Mouse (Mus musculus) gastrocnemius, adult 2 months (tissue): ENCODE data around the gene Kif28. TPM values are rescaled to one million over a fixed set of nuclear protein-coding genes. Genes with fewer than 3 reads are reported as not detected.
"Not testable (repeated sequence)": the region's sequence is repeated elsewhere in the genome, so short reads cannot be mapped to it uniquely, and the experiment has no call there.

Experiments
- DNase-seq: peaks from one replicate; pipeline ENCODE4 v3.0.0; 2022
- H3K27ac ChIP-seq: fragments of 200-600 bp; 2 replicates; pipeline ENCODE4 v1.8.1; 2022; ENCODE audit warnings: mild to moderate bottlenecking
- H3K4me3 ChIP-seq: fragments of 200-600 bp; 2 replicates; pipeline ENCODE4 v1.8.1; 2022; ENCODE audit warnings: mild to moderate bottlenecking, moderate library complexity
- CTCF ChIP-seq: fragments of 200-600 bp; IDR thresholded peaks from 2 replicates; pipeline ENCODE4 v1.8.1; 2022; ENCODE audit warnings: antibody characterized with exemption, mild to moderate bottlenecking, moderate library complexity
- intact Hi-C: fragments of 180-260 bp; cut with DNase I; formaldehyde crosslinking; loops from one replicate; pipeline ENCODE4 v1.15.1; 2025
- total RNA-seq, 2 experiments: library from RNA; stranded (reverse); gene quantifications; 2 replicates each; pipeline ENCODE4 v1.2.3; 2021

The Kif28 gene
- total RNA-seq, 2 experiments from 2014 or later, result 0.22 TPM; not detected in 1

DNA sequence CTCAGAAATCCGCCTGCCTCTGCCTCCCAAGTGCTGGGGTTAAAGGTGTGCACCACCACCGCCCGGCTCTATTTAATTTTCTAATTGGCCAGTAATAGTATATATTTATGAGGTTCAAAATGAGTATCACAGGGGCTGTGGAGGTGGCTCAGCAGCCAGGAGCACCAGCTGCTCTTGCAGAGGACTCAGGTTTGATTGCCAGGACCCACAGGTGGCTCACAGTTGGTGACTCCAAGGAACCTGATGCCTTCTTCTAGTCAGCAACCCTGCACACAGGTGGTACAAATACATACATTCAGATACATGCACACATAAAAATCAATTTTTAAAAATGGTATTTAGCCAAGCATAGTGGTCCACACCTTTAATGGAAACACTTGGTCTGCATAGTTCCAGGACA is 57.1 kb downstream of the Kif28 start:
- no peak for TF ChIP-seq CTCF
- Histone ChIP-seq H3K27ac (peak overlapping the region; percentile 61; the same call in 1 of the 2 replicates), H3K4me3 (no peak overlapping the region)
- intact Hi-C loops, result no loop called here
- no peak for DNase-seq

DNA sequence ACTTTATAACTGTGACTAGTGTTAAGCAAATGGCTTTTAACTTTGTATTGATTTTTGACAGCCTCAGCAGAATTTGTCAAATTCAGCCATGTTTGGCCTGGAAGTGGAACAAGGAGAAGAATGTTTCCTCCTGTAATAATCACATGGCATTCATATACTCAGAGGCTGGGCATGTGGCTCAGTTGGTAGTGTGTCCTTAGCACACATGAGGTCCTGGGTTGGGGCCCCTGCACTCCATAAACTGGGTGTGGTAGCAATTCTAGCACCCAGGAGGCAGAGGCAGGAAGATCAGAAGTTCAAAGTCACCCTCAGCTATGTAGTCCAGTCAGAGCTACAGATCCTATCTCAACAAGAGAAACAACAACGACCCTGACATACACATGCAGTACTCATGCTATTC is 57.8 kb downstream of the Kif28 start:
- intact Hi-C loops, result no loop called here
- Histone ChIP-seq H3K27ac (no peak overlapping the region), H3K4me3 (no peak overlapping the region)
- no peak for TF ChIP-seq CTCF
- no peak for DNase-seq

DNA sequence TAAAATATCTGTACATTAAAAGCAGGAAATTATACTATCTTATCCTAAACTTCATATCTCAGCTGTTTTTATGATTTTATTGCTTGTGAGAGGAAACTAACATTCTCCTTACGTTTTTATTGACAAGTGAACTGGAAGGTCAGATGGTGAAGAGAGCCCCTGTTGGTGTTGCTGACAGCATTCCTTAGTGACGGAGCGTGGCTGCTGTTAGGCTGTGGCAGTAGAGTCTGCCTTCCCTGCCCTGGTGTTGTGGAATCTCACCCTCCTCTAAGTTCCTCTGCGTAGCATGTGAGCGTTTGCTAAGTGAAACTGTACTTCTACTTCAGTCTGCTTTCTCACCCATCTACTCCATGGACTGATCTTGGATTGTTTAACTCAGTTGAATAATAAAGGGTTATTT is 58.3 kb downstream of the Kif28 start:
- TF ChIP-seq CTCF, result no peak
- DNase-seq, result no peak
- no peak overlapping the region for H3K4me3 ChIP-seq
- intact Hi-C loops, result no loop called here
- no peak overlapping the region for H3K27ac ChIP-seq

- no peak for TF ChIP-seq CTCF
- Histone ChIP-seq H3K4me3 (no peak overlapping the region), H3K27ac (no peak overlapping the region)
- DNase-seq, result no peak
- intact Hi-C loops, result no loop called here
Measured at GRCm38 (mm10) chr1:179686348-179686747, 58.7 kb downstream of the Kif28 start.

DNA sequence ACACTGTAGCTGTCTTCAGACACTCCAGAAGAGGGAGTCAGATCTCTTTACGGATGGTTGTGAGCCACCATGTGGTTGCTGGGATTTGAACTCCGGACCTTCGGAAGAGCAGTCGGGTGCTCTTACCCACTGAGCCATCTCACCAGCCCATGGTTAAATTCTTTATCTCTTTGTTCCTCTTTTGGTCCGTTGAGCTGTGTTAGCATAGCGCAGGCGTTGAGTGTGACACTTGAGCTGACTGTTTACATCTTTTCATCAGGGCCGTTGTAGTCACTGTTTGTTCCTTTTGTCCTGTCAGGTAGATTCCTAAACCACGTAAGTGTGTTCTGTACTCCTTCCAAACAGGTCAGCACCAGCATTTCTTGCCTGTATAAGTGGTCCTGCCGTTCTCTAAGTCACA is 62.3 kb downstream of the Kif28 start:
- DNase-seq, H3K4me3 ChIP-seq, intact Hi-C loops, H3K27ac ChIP-seq: not testable (repeated sequence)

GRCm38 (mm10) chr1:179679326-179679725 is 65.7 kb downstream of the Kif28 start:
- TF ChIP-seq CTCF, result no peak
- no peak for DNase-seq
- no peak overlapping the region for H3K4me3 ChIP-seq
- no peak overlapping the region for H3K27ac ChIP-seq
- intact Hi-C loops, result no loop called here

- intact Hi-C loops, result no loop called here
- no peak overlapping the region for H3K27ac ChIP-seq
- no peak overlapping the region for H3K4me3 ChIP-seq
- no peak for TF ChIP-seq CTCF
- no peak for DNase-seq
Measured at GRCm38 (mm10) chr1:179677031-179677430, 68.0 kb downstream of the Kif28 start.

GRCm38 (mm10) chr1:179674355-179674754 is 70.7 kb downstream of the Kif28 start:
- DNase-seq, result no peak
- no peak for TF ChIP-seq CTCF
- Histone ChIP-seq H3K27ac (peak overlapping the region; percentile 63; the same call in 1 of the 2 replicates), H3K4me3 (no peak overlapping the region)
- intact Hi-C loops, result no loop called here

DNA sequence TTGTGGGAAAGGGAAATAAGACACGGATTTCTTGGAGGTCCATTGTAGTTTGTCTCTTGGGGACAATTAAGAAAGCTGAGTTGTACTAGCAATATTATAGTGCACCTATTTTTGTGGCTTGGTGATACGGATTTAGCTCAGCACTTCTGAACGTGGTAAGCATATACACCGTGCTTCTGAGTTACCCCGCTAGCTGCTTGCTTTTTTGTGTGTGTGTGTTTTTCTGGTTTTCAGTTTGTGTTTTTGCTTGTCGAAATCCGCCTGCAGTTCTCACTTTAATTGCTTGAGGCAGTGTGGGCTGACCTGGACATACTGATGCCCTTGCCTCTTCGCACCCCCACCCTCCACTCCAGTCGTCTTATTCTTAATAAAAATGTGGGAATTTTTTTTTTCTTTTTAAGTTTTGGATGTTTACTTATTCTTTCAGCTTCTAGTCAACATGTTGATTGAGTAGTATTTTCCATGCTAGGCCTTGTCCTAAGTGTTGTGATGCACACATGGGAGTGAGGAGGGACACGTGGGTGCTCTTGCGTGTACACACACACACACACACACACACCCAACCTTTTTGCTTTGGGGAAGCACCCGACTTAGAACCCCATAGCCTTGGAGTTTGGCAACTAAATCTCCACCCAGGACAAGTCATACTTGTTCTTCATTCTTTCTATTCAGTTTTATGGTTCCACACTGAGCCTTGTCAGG is 76.1 kb downstream of the Kif28 start:
- peak overlapping the region; percentile 93 for H3K27ac ChIP-seq
- peak overlapping the region; percentile 96 for H3K4me3 ChIP-seq
- intact Hi-C loops, result loop anchor here (10.0 kb wide), 1 partner anchor 56 kb away; no protein-coding TSS in a partner anchor
- TF ChIP-seq CTCF, result peak; percentile 5; the same call in 1 of the 2 replicates
- DNase-seq, result no peak

- intact Hi-C loops, result loop anchor here (10.0 kb wide), 1 partner anchor 57 kb away; no protein-coding TSS in a partner anchor
- Histone ChIP-seq H3K4me3 (peak within 1 kb of the TSS; percentile 96), H3K27ac (peak within 1 kb of the TSS; percentile 93)
- peak; percentile 95 for DNase-seq
- TF ChIP-seq CTCF, result no peak
Measured at GRCm38 (mm10) chr1:179668013-179668805, 76.9 kb downstream of the Kif28 start, which contains the start of gene Sccpdh. TSS of gene Sccpdh (plus strand) at chr1:179668210.

- intact Hi-C loops, result loop anchor here (10.0 kb wide), 1 partner anchor 57 kb away; no protein-coding TSS in a partner anchor
Measured at GRCm38 (mm10) chr1:179667450-179667849, 77.6 kb downstream of the Kif28 start.

DNA sequence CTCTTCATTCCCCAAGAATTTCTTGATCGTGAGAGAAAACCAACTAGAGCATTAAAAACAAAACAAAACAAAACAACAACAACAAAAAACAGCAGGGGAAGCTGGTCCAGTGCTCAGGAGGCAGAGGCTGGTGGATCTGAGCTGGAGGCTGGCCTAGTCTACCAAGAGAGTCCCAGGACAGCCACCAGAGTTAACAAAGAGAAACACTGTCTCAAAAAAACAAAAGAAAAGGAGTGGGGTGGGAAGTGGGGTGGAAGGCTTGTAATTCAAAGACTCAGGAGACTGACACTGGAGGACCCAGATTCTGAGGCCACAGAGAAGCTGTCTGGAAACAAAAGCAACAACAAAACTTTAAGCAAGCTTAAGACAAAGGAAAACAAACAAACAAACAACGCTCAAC is 78.1 kb downstream of the Kif28 start:
- no peak for DNase-seq
- TF ChIP-seq CTCF, result no peak
- Histone ChIP-seq H3K27ac (peak overlapping the region; percentile 93), H3K4me3 (peak overlapping the region; percentile 96)
- intact Hi-C loops, result loop anchor here (10.0 kb wide), 1 partner anchor 58 kb away; no protein-coding TSS in a partner anchor

More at GRCm38 (mm10) chr1:179667450-179667849, 77.6 kb downstream of the Kif28 start:
- peak; percentile 38 for DNase-seq
- peak overlapping the region; percentile 93 for H3K27ac ChIP-seq
- H3K4me3 ChIP-seq, result peak overlapping the region; percentile 96
- TF ChIP-seq CTCF, result no peak
